Mouse (Mus musculus) C2C12 (cell line): ENCODE measurements around the gene Dnajc16. TPM values are rescaled to one million over a fixed set of nuclear protein-coding genes. Genes with fewer than 3 reads are reported as not detected.
A peak's percentile ranks its signal among the peaks of the same experiment; 100 is the strongest.

Experiments used
- H3K27me3 ChIP-seq: one replicate; pipeline ENCODE4 v1.6.1; 2011; ENCODE audit not compliant: control insufficient read depth, insufficient read depth, insufficient read length
- H3K36me3 ChIP-seq: one replicate; pipeline ENCODE4 v1.6.1; 2011; ENCODE audit not compliant: control insufficient read depth, insufficient read depth
- H3K4me3 ChIP-seq: one replicate; pipeline ENCODE4 v1.5.1; 2011; ENCODE audit warnings: mild to moderate bottlenecking, control low read depth; ENCODE audit not compliant: poor library complexity, insufficient read depth, severe bottlenecking
- H3K79me2 ChIP-seq: one replicate; pipeline ENCODE4 v1.6.1; 2011; ENCODE audit not compliant: control insufficient read depth, insufficient read depth
- H3K79me3 ChIP-seq: one replicate; pipeline ENCODE4 v1.6.1; 2011; ENCODE audit warnings: low read depth, control low read depth
- H3ac ChIP-seq: one replicate; pipeline ENCODE3; 2011; ENCODE audit warnings: low read depth; ENCODE audit not compliant: control insufficient read depth, insufficient read length
- CEBPB ChIP-seq: IDR thresholded peaks from one replicate; pipeline ENCODE4 v1.6.1; 2011; ENCODE audit warnings: low read depth, mild to moderate bottlenecking, control low read depth, moderate library complexity
- CTCF ChIP-seq: IDR thresholded peaks from one replicate; pipeline ENCODE4 v1.5.1; 2011; ENCODE audit not compliant: control insufficient read depth, insufficient read depth, insufficient read length
- FOSL1 ChIP-seq: IDR thresholded peaks from one replicate; pipeline ENCODE4 v1.8.0; 2011; ENCODE audit warnings: mild to moderate bottlenecking, low read length; ENCODE audit not compliant: poor library complexity, insufficient read depth, severe bottlenecking
- MAX ChIP-seq: IDR thresholded peaks from one replicate; pipeline ENCODE4 v1.6.1; 2011; ENCODE audit warnings: mild to moderate bottlenecking, control low read depth
- MYOD1 ChIP-seq: IDR thresholded peaks from one replicate; pipeline ENCODE4 v1.6.1; 2011; ENCODE audit warnings: low read depth; ENCODE audit not compliant: control insufficient read depth, insufficient read length
- MYOG ChIP-seq: IDR thresholded peaks from one replicate; pipeline ENCODE4 v1.6.1; 2011; ENCODE audit not compliant: control insufficient read depth, insufficient read length; ENCODE audit errors: extremely low read depth
- USF1 ChIP-seq: IDR thresholded peaks from one replicate; pipeline ENCODE4 v1.6.1; 2011; ENCODE audit warnings: low read depth, mild to moderate bottlenecking, control low read depth, moderate library complexity
- polyA plus RNA-seq: library from polyadenylated mRNA; unstranded; fragments of >200 nt; fragmentation: generic; extraction: Trizol; gene quantifications from one replicate; pipeline ENCODE4 v1.2.1, GENCODE M21; 2012; ENCODE audit warnings: missing spikeins

The Dnajc16 gene
- polyA plus RNA-seq, 1 experiment: 5.2 TPM

GRCm38 (mm10) chr4:141758874-141759542 lies 31.7 kb downstream of the Dnajc16 start:
- Histone ChIP-seq H3K36me3 (peaks cover 13% of the 10 kb centered on the region), H3ac (no peak overlapping the region)

GRCm38 (mm10) chr4:141757124-141757523 lies 33.6 kb downstream of the Dnajc16 start:
- Histone ChIP-seq H3K79me2 (no peaks in the 10 kb centered on the region), H3K36me3 (peaks cover 5% of the 10 kb centered on the region), H3K27me3 (no peaks in the 10 kb centered on the region), H3ac (no peak overlapping the region), H3K79me3 (no peaks in the 10 kb centered on the region), H3K4me3 (no peak overlapping the region)
- no peak for TF ChIP-seq CEBPB
- no peak for TF ChIP-seq MYOG
- no peak for TF ChIP-seq FOSL1
- no peak for TF ChIP-seq USF1
- no peak for TF ChIP-seq MYOD1
- TF ChIP-seq CTCF: no peak
- TF ChIP-seq MAX: no peak

More at GRCm38 (mm10) chr4:141758874-141759542, 31.7 kb downstream of the Dnajc16 start:
- Histone ChIP-seq H3K79me2 (no peaks in the 10 kb centered on the region), H3K27me3 (no peaks in the 10 kb centered on the region), H3K4me3 (no peak overlapping the region), H3K79me3 (no peaks in the 10 kb centered on the region)
- no peak for TF ChIP-seq CEBPB
- no peak for TF ChIP-seq MYOD1
- no peak for TF ChIP-seq MAX
- TF ChIP-seq CTCF: no peak
- no peak for TF ChIP-seq MYOG
- no peak for TF ChIP-seq FOSL1

- TF ChIP-seq USF1 (no peak), FOSL1 (no peak), MYOD1 (no peak), MAX (no peak), MYOG (no peak), CTCF (no peak), CEBPB (no peak)
- H3K79me3 ChIP-seq: no peaks in the 10 kb centered on the region
- H3K4me3 ChIP-seq: no peak overlapping the region
- no peaks in the 10 kb centered on the region for H3K36me3 ChIP-seq
- no peak overlapping the region for H3ac ChIP-seq
- no peaks in the 10 kb centered on the region for H3K27me3 ChIP-seq
- H3K79me2 ChIP-seq: no peaks in the 10 kb centered on the region
Observed at GRCm38 (mm10) chr4:141755375-141755930, 35.3 kb downstream of the Dnajc16 start.

GRCm38 (mm10) chr4:141752076-141752421 lies 38.7 kb downstream of the Dnajc16 start:
- H3K79me2 ChIP-seq: no peaks in the 10 kb centered on the region
- H3K27me3 ChIP-seq: no peaks in the 10 kb centered on the region
- no peak overlapping the region for H3K4me3 ChIP-seq
- TF ChIP-seq CTCF (no peak), MYOG (no peak), MAX (no peak), CEBPB (no peak), USF1 (no peak), FOSL1 (no peak), MYOD1 (no peak)
- no peaks in the 10 kb centered on the region for H3K36me3 ChIP-seq
- H3ac ChIP-seq: no peak overlapping the region
- no peaks in the 10 kb centered on the region for H3K79me3 ChIP-seq

GRCm38 (mm10) chr4:141751419-141752075 lies 39.2 kb downstream of the Dnajc16 start:
- no peaks in the 10 kb centered on the region for H3K79me3 ChIP-seq
- no peak for TF ChIP-seq CEBPB
- no peak for TF ChIP-seq CTCF
- no peak for TF ChIP-seq USF1
- TF ChIP-seq MYOG: no peak
- TF ChIP-seq MAX: no peak
- no peak for TF ChIP-seq FOSL1
- TF ChIP-seq MYOD1: no peak
- no peak overlapping the region for H3K4me3 ChIP-seq
- no peaks in the 10 kb centered on the region for H3K36me3 ChIP-seq
- no peaks in the 10 kb centered on the region for H3K79me2 ChIP-seq
- peak overlapping the region; percentile 18 for H3ac ChIP-seq
- no peaks in the 10 kb centered on the region for H3K27me3 ChIP-seq
